In genomic region chr10:59880029-59880386, GRCm38 (mm10) we compare ENCODE assay signal across 8 mouse cellular contexts. TPM values are rescaled to one million over a fixed set of nuclear protein-coding genes. Genes with fewer than 3 reads are reported as not detected.
DNase-seq lines count a peak whose midpoint lies in the region; ATAC-seq and TF ChIP-seq lines count a peak whose summit lies in the region.

No protein-coding gene starts in this region.

- H3K27ac ChIP-seq in heart, embryonic 13.5 days (replicated peaks): peak overlapping the region; percentile 100
- H3K27ac ChIP-seq in hindbrain, embryonic 14.5 days: peak overlapping the region; percentile 99
- peak overlapping the region; percentile 99 for H3K27ac ChIP-seq in midbrain, embryonic 10.5 days (replicated peaks)

- DNase-seq in heart, postnatal 14 days: no peak
- no peak for DNase-seq in Patski (ENCODE audit: low read depth, low spot score)
- no peak for DNase-seq in hindbrain, embryonic 14.5 days (ENCODE audit: low spot score)
- no peak for DNase-seq in midbrain, embryonic 10.5 days (ENCODE audit: low spot score)
- no peak for DNase-seq in frontal cortex, postnatal 36 days (ENCODE audit: low spot score in 2 of 2)
- no peak for DNase-seq in frontal cortex, postnatal 14 days (ENCODE audit: low spot score in 2 of 2)
- DNase-seq in thymus, adult 18-20 months: no peak

- CTCF ChIA-PET in Patski (lab: Charles Lee): no interaction called here

- WGBS in heart, embryonic 13.5 days: under 1% methylated on average over 13 of the region's 13 CpGs
- WGBS in hindbrain, embryonic 14.5 days: under 1% methylated on average over 13 of the region's 13 CpGs
- WGBS in midbrain, embryonic 10.5 days: under 1% methylated on average over 13 of the region's 13 CpGs

- H3K9me3 ChIP-seq in heart, embryonic 13.5 days: no peaks in the 10 kb centered on the region
- no peaks in the 10 kb centered on the region for H3K9me3 ChIP-seq in hindbrain, embryonic 14.5 days (ENCODE audit: control insufficient read depth, low read length)
- H3K9me3 ChIP-seq in midbrain, embryonic 10.5 days (replicated peaks): no peaks in the 10 kb centered on the region

- H3K36me3 ChIP-seq in heart, embryonic 13.5 days: peaks cover 16% of the 10 kb centered on the region
- no peaks in the 10 kb centered on the region for H3K36me3 ChIP-seq in hindbrain, embryonic 14.5 days (replicated peaks; ENCODE audit: control insufficient read depth, insufficient read depth)
- H3K36me3 ChIP-seq in midbrain, embryonic 10.5 days: peaks cover 11% of the 10 kb centered on the region

- POLR2A ChIA-PET in Patski (lab: Charles Lee): interaction anchor here (0.6 kb wide), 1 partner anchor 267 kb away, joined by 4 read pairs; no protein-coding TSS in a partner anchor

- TF ChIP-seq CTCF in Patski (IDR thresholded peaks at IDR 0.05): no peak

- no peak for ATAC-seq in heart, embryonic 13.5 days (ENCODE audit: extremely low read depth, insufficient number of reproducible peaks, low FRiP score, low TSS enrichment)
- peak; percentile 55 for ATAC-seq in Patski
- peak; percentile 67 for ATAC-seq in hindbrain, embryonic 14.5 days (ENCODE audit: low FRiP score)

- peak overlapping the region; percentile 80 for H3K4me3 ChIP-seq in heart, embryonic 13.5 days
- peak overlapping the region; percentile 81 for H3K4me3 ChIP-seq in hindbrain, embryonic 14.5 days (replicated peaks; ENCODE audit: low read length)
- peak overlapping the region; percentile 91 for H3K4me3 ChIP-seq in midbrain, embryonic 10.5 days

- intact Hi-C loops in heart, postnatal 14 days (cut with DNase I): no loop called here

- in situ Hi-C loops in Patski (cut with MboI; ENCODE audit: low pct_unique_long_range_greater_than_20kb): no loop called here

- H3K9ac ChIP-seq in heart, embryonic 13.5 days: peak overlapping the region; percentile 99
- peak overlapping the region; percentile 87 for H3K9ac ChIP-seq in hindbrain, embryonic 14.5 days

- peaks cover 26% of the 10 kb centered on the region for H3K4me1 ChIP-seq in heart, embryonic 13.5 days
- H3K4me1 ChIP-seq in hindbrain, embryonic 14.5 days (replicated peaks; ENCODE audit: control insufficient read depth, insufficient read depth, low read length): peaks cover 11% of the 10 kb centered on the region
- H3K4me1 ChIP-seq in midbrain, embryonic 10.5 days: peaks cover 23% of the 10 kb centered on the region

- peak overlapping the region; percentile 85 for H3K4me2 ChIP-seq in heart, embryonic 13.5 days
- peak overlapping the region; percentile 67 for H3K4me2 ChIP-seq in hindbrain, embryonic 14.5 days (replicated peaks)

- H3K27me3 ChIP-seq in heart, embryonic 13.5 days (replicated peaks): no peaks in the 10 kb centered on the region
- no peaks in the 10 kb centered on the region for H3K27me3 ChIP-seq in Patski
- H3K27me3 ChIP-seq in hindbrain, embryonic 14.5 days (ENCODE audit: control insufficient read depth, insufficient read depth, low read length): no peaks in the 10 kb centered on the region
- H3K27me3 ChIP-seq in midbrain, embryonic 10.5 days (ENCODE audit: low read depth, poor library complexity, severe bottlenecking): no peaks in the 10 kb centered on the region

RNA-seq across cellular contexts. Expression of gene Dnajb12, which starts 0.7 kb away (rescaled TPM):
- 22.9 and 23.7 TPM in 2 replicates for polyA plus RNA-seq in heart, embryonic 13.5 days (2015; fragmentation: Nextera tagmentation; extraction: Ambion mirVana)
- 10 to 100 TPM; 34.7 to 35.7 TPM for total RNA-seq in heart, postnatal 14 days (2021)
- polyA plus RNA-seq in Patski (2021): 54.0 TPM
- 20.6 and 22.5 TPM in 2 replicates for polyA plus RNA-seq in hindbrain, embryonic 14.5 days (2014; fragmentation: Nextera tagmentation; extraction: Ambion mirVana)
- 27.3 and 27.6 TPM in 2 replicates for polyA plus RNA-seq in midbrain, embryonic 10.5 days (2016; fragmentation: Nextera tagmentation; extraction: Ambion mirVana)
